Mouse (Mus musculus): ENCODE results near the gene Mapk1.

DNA sequence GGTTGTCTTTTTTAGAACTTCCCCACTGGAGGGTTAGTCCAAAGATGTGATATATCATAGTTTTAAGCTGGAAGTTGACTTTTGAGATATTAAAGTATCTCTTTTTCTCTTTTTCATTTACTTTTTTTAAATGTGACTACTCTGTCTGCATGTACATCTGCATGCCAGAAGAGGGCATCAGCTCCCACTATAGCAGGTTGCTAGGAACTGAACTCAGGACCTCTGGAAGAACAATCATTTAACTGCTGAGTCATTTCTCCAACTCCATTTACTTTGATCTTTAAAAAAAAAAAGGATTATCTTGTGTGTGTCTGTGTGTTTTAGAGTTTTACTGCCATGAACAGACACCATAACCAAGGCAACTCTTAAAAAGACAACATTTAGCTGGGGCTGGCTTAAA is 93.7 kb downstream of the Mapk1 start:
- TF ChIP-seq CTCF (IDR thresholded peaks at IDR 0.05; ENCODE audit: insufficient read depth, low read depth, low read length) (no peak), POLR2A (IDR thresholded peaks at IDR 0.05; ENCODE audit: insufficient read depth, low read depth, low read length) (no peak)

All from olfactory bulb, adult 2 months (tissue).